ENCODE assay signal across 29 mouse cellular contexts in genomic region chr7:88319414-88320140, GRCm38 (mm10). TPM values are rescaled to one million over a fixed set of nuclear protein-coding genes. Genes with fewer than 3 reads are reported as not detected.
DNase-seq lines count a peak whose midpoint lies in the region; ATAC-seq and TF ChIP-seq lines count a peak whose summit lies in the region.
"Had no signal": no experiment of that assay in that cellular context is flagged by ENCODE, and none has a peak within 500 bp of the region (broad histone marks: within the 10 kb centered on the region; RNA-seq: fewer than 3 reads in every experiment).

No protein-coding gene starts in this region.

- no peak overlapping the region for H3K27ac ChIP-seq in kidney, postnatal 0 days
- H3K27ac ChIP-seq in kidney, embryonic 14.5 days (ENCODE audit: low read depth, low read length) = no peak overlapping the region
- no peak overlapping the region for H3K27ac ChIP-seq in CH12.LX (ENCODE audit: insufficient read depth, low read depth)
- no peak overlapping the region for H3K27ac ChIP-seq in forebrain, embryonic 11.5 days (ENCODE audit: low read depth, low read length)
- H3K27ac ChIP-seq: embryonic facial prominence, embryonic 15.5 days; forebrain, embryonic 13.5 days; hindbrain, embryonic 14.5 days; limb, embryonic 12.5 days had no signal

- 0 out of 2 replicates have a peak, but pooled peaks have one; percentile 6 for TF ChIP-seq EP300 in CH12.LX (IDR thresholded peaks at IDR 0.05; ENCODE audit: low read length)

- H3K79me2 ChIP-seq in CH12.LX (replicated peaks; ENCODE audit: control insufficient read depth, extremely low read depth, insufficient read depth, poor library complexity, severe bottlenecking) = no peaks in the 10 kb centered on the region

- no peak for TF ChIP-seq RAD21 in CH12.LX (IDR thresholded peaks at IDR 0.05; ENCODE audit: low read depth, low read length)

- H3K9ac ChIP-seq in kidney, postnatal 0 days (ENCODE audit: low read depth, low read length) = no peak overlapping the region
- H3K9ac ChIP-seq in kidney, embryonic 14.5 days (ENCODE audit: low read depth, low read length) = no peak overlapping the region
- no peak overlapping the region for H3K9ac ChIP-seq in CH12.LX (ENCODE audit: insufficient read depth, low read depth)
- H3K9ac ChIP-seq in forebrain, embryonic 11.5 days (ENCODE audit: low read length) = no peak overlapping the region
- H3K9ac ChIP-seq: embryonic facial prominence, embryonic 15.5 days; forebrain, embryonic 13.5 days; heart, embryonic 12.5 days; hindbrain, embryonic 14.5 days; limb, embryonic 12.5 days; liver, postnatal 0 days had no signal

- no peak for TF ChIP-seq CTCF in kidney, postnatal 0 days (IDR thresholded peaks at IDR 0.05; ENCODE audit: low read depth)
- no peak for TF ChIP-seq CTCF in CH12.LX (conservative IDR thresholded peaks at IDR 0.05 in 1 of 2, IDR thresholded peaks at IDR 0.05 in 1 of 2; ENCODE audit: low read depth in 2 of 2, low read length in 2 of 2)
- no peak for TF ChIP-seq CTCF in lung, adult 2 months (IDR thresholded peaks at IDR 0.05; ENCODE audit: insufficient read depth, low read length)

- no peak overlapping the region for H3K4me2 ChIP-seq in kidney, postnatal 0 days (ENCODE audit: low read length)
- H3K4me2 ChIP-seq in kidney, embryonic 14.5 days (replicated peaks; ENCODE audit: low read depth, low read length) = no peak overlapping the region
- no peak overlapping the region for H3K4me2 ChIP-seq in CH12.LX (ENCODE audit: insufficient read depth, low read depth, poor library complexity, severe bottlenecking)
- H3K4me2 ChIP-seq in forebrain, embryonic 11.5 days (ENCODE audit: low read depth, low read length, severe bottlenecking) = no peak overlapping the region
- H3K4me2 ChIP-seq: embryonic facial prominence, embryonic 15.5 days; forebrain, embryonic 13.5 days; heart, embryonic 12.5 days; hindbrain, embryonic 14.5 days; limb, embryonic 12.5 days; liver, embryonic 11.5 days; midbrain, embryonic 11.5 days had no signal

- no peaks in the 10 kb centered on the region for H3K9me3 ChIP-seq in kidney, postnatal 0 days (replicated peaks; ENCODE audit: low read length)
- no peaks in the 10 kb centered on the region for H3K9me3 ChIP-seq in kidney, embryonic 14.5 days (ENCODE audit: control insufficient read depth, low read length)
- H3K9me3 ChIP-seq in CH12.LX (replicated peaks; ENCODE audit: low read length) = no peaks in the 10 kb centered on the region
- no peaks in the 10 kb centered on the region for H3K9me3 ChIP-seq in megakaryocyte, embryonic 14.5 days
- H3K9me3 ChIP-seq in forebrain, embryonic 11.5 days (ENCODE audit: control insufficient read depth, low read length) = no peaks in the 10 kb centered on the region
- H3K9me3 ChIP-seq: embryonic facial prominence, embryonic 15.5 days; forebrain, embryonic 13.5 days; heart, embryonic 12.5 days; limb, embryonic 12.5 days had no signal

- no peaks in the 10 kb centered on the region for H3K27me3 ChIP-seq in kidney, postnatal 0 days (ENCODE audit: insufficient read depth, low read length)
- no peaks in the 10 kb centered on the region for H3K27me3 ChIP-seq in kidney, embryonic 14.5 days (ENCODE audit: control insufficient read depth, insufficient read depth, low read length)
- no peaks in the 10 kb centered on the region for H3K27me3 ChIP-seq in CH12.LX (replicated peaks)
- H3K27me3 ChIP-seq in megakaryocyte, embryonic 14.5 days (replicated peaks) = no peaks in the 10 kb centered on the region
- H3K27me3 ChIP-seq in forebrain, embryonic 11.5 days (ENCODE audit: control insufficient read depth, insufficient read depth, low read length) = no peaks in the 10 kb centered on the region
- H3K27me3 ChIP-seq: embryonic facial prominence, embryonic 15.5 days; forebrain, embryonic 13.5 days; heart, embryonic 12.5 days; limb, embryonic 12.5 days had no signal

- H3K4me3 ChIP-seq in kidney, postnatal 0 days (replicated peaks; ENCODE audit: low read depth, low read length) = no peak overlapping the region
- H3K4me3 ChIP-seq in kidney, embryonic 14.5 days (ENCODE audit: low read length) = no peak overlapping the region
- no peak overlapping the region for H3K4me3 ChIP-seq in CH12.LX (replicated peaks in 1 of 3; ENCODE audit: low read depth in 2 of 3, low read length in 2 of 3, poor library complexity in 1 of 3)
- peak overlapping the region; percentile 9 for H3K4me3 ChIP-seq in megakaryocyte, embryonic 14.5 days (replicated peaks)
- H3K4me3 ChIP-seq in lung, adult 2 months (replicated peaks; ENCODE audit: extremely low read depth, low read depth, low read length) = no peak overlapping the region
- H3K4me3 ChIP-seq in forebrain, embryonic 11.5 days (ENCODE audit: low read depth, low read length) = no peak overlapping the region
- H3K4me3 ChIP-seq: embryonic facial prominence, embryonic 15.5 days; forebrain, embryonic 13.5 days; heart, embryonic 12.5 days; limb, embryonic 12.5 days; myocyte had no signal

- DNase-seq in kidney, postnatal 0 days (ENCODE audit: low spot score) = peak; percentile 8
- no peak for DNase-seq in CH12.LX (ENCODE audit: extremely low read depth)
- DNase-seq in lung, adult 2 months = no peak
- no peak for DNase-seq in right cerebral cortex, postnatal 14 days
- no peak for DNase-seq in forebrain, embryonic 11.5 days (ENCODE audit: low spot score)
- DNase-seq: adrenal gland, postnatal 14 days; B cell, adult 2 months; cerebellum, adult 11-12 months; cerebellum, adult 9-11 months; gastrocnemius, postnatal 10 days; heart, adult 18-20 months; heart, postnatal 4 days; kidney, adult 18-20 months; kidney, postnatal 14 days; liver, postnatal 0 days; lung, postnatal 4 days had no signal

- 85% methylated on average over 3 of the region's 3 CpGs for WGBS in kidney, postnatal 0 days
- WGBS in kidney, embryonic 14.5 days = 87% methylated on average over 3 of the region's 3 CpGs
- whole genome bisulfite sequencing in lung, adult 2 months = 88% methylated on average over 3 of the region's 3 CpGs
- WGBS in forebrain, embryonic 11.5 days = 84% methylated on average over 3 of the region's 3 CpGs

- in situ Hi-C loops in CH12.LX (cut with MboI; ENCODE audit: low pct_ligation_motif_present, low pct_unique_long_range_greater_than_20kb, low sequenced_read_pairs) = no loop called here

- no peak for ATAC-seq in kidney, postnatal 0 days (replicated peaks; ENCODE audit: low FRiP score, low read depth)
- no peak for ATAC-seq in kidney, embryonic 14.5 days (ENCODE audit: low FRiP score, low TSS enrichment)
- ATAC-seq in common myeloid progenitor, adult 5-6 weeks (replicated peaks; ENCODE audit: low read depth, poor library complexity, severe bottlenecking) = peak; percentile 51
- no peak for ATAC-seq in forebrain, embryonic 11.5 days (replicated peaks; ENCODE audit: low FRiP score)
- ATAC-seq: forebrain, embryonic 13.5 days; liver, postnatal 0 days; lung, postnatal 0 days; midbrain, embryonic 16.5 days had no signal

- dilution Hi-C loops in CH12.LX (cut with MboI; ENCODE audit: extremely low pct_ligation_motif_present, extremely low pct_unique_long_range_greater_than_20kb, low sequenced_read_pairs) = no loop called here

- H3K4me1 ChIP-seq in kidney, postnatal 0 days (replicated peaks; ENCODE audit: insufficient read depth, low read length) = no peaks in the 10 kb centered on the region
- no peaks in the 10 kb centered on the region for H3K4me1 ChIP-seq in kidney, embryonic 14.5 days (ENCODE audit: control insufficient read depth, insufficient read depth, low read length)
- peaks cover 3 to 16% of the 10 kb centered on the region in 2 experiments; a peak in 3 of 4 replicates for H3K4me1 ChIP-seq in CH12.LX (ENCODE audit: control insufficient read depth in 1 of 2, insufficient read depth in 2 of 2)
- H3K4me1 ChIP-seq in megakaryocyte, embryonic 14.5 days = peaks cover 26% of the 10 kb centered on the region
- H3K4me1 ChIP-seq in lung, adult 2 months (ENCODE audit: control insufficient read depth, insufficient read depth, low read length) = no peaks in the 10 kb centered on the region
- no peaks in the 10 kb centered on the region for H3K4me1 ChIP-seq in forebrain, embryonic 11.5 days (replicated peaks; ENCODE audit: control insufficient read depth, insufficient read depth, low read length)
- H3K4me1 ChIP-seq: forebrain, embryonic 13.5 days; heart, embryonic 12.5 days had no signal

- no peak for TF ChIP-seq POLR2A in CH12.LX (IDR thresholded peaks at IDR 0.05; ENCODE audit: low read depth, low read length)
- no peak for TF ChIP-seq POLR2A in lung, adult 2 months (IDR thresholded peaks at IDR 0.05; ENCODE audit: borderline replicate concordance, extremely low read depth, low read depth, low read length)

- no peaks in the 10 kb centered on the region for H3K36me3 ChIP-seq in kidney, postnatal 0 days (ENCODE audit: insufficient read depth, low read length)
- no peaks in the 10 kb centered on the region for H3K36me3 ChIP-seq in kidney, embryonic 14.5 days (ENCODE audit: control insufficient read depth, insufficient read depth, low read length)
- no peaks in the 10 kb centered on the region for H3K36me3 ChIP-seq in CH12.LX (replicated peaks in 1 of 2; ENCODE audit: control insufficient read depth in 1 of 2, insufficient read depth in 1 of 2, low read length in 1 of 2)
- no peaks in the 10 kb centered on the region for H3K36me3 ChIP-seq in megakaryocyte, embryonic 14.5 days (replicated peaks; ENCODE audit: low read length)
- H3K36me3 ChIP-seq in forebrain, embryonic 11.5 days (ENCODE audit: control insufficient read depth, insufficient read depth, low read length) = no peaks in the 10 kb centered on the region
- H3K36me3 ChIP-seq: embryonic facial prominence, embryonic 15.5 days; heart, embryonic 12.5 days; limb, embryonic 12.5 days had no signal

TF ChIP-seq in CH12.LX, 34 proteins besides CTCF, POLR2A, EP300 and RAD21 (continues in another document):
- TF ChIP-seq ZNF384 (IDR thresholded peaks at IDR 0.05; ENCODE audit: low read depth, low read length) (no peak), CHD1 (IDR thresholded peaks at IDR 0.05; ENCODE audit: low read depth, low read length) (no peak), TBP (conservative IDR thresholded peaks at IDR 0.05; ENCODE audit: low read depth, low read length) (no peak), TCF12 (IDR thresholded peaks at IDR 0.05; ENCODE audit: low read depth, low read length) (no peak), ZMIZ1 (IDR thresholded peaks at IDR 0.05; ENCODE audit: low read depth, low read length) (no peak), USF1 (IDR thresholded peaks at IDR 0.05; ENCODE audit: low read depth, low read length) (no peak), UBTF (IDR thresholded peaks at IDR 0.05; ENCODE audit: low read depth, low read length) (no peak)

RNA-seq across cellular contexts. Expression of gene Ctsc, which starts 41.7 kb away (rescaled TPM):
- 48.0 and 54.6 TPM in 2 replicates for polyA plus RNA-seq in kidney, postnatal 0 days (2015; fragmentation: Nextera tagmentation; extraction: Ambion mirVana)
- polyA plus RNA-seq in kidney, embryonic 14.5 days (2014; fragmentation: Nextera tagmentation; extraction: Ambion mirVana) = 29.1 and 33.3 TPM in 2 replicates
- total RNA-seq in CH12.LX (2012; rRNA removed) = 84.8 and 119 TPM in 2 replicates
- 261 and 286 TPM in 2 replicates for total RNA-seq in CH12.LX (2014; rRNA removed)
- polyA plus RNA-seq in CH12.LX (2012; ENCODE audit: insufficient read length, low read depth) = 191 and 207 TPM in 2 replicates
- 43.9 and 47.0 TPM in 2 replicates for total RNA-seq in common myeloid progenitor, adult 5-6 weeks (2017)
- polyA plus RNA-seq in megakaryocyte, embryonic 14.5 days (2012; ENCODE audit: insufficient read depth, low replicate concordance) = 25.8 and 40.6 TPM in 2 replicates
- polyA plus RNA-seq in lung, adult 2 months (2012; rRNA removed) = 181 and 233 TPM in 2 replicates
- polyA plus RNA-seq in forebrain, embryonic 11.5 days (2014; fragmentation: Nextera tagmentation; extraction: Ambion mirVana) = 18.3 and 19.6 TPM in 2 replicates
